Mouse (Mus musculus) embryo, embryonic 11 days (tissue): ENCODE results near the gene Crocc.

ENCODE experiments used
- DNase-seq: peaks from one replicate; pipeline ENCODE4 v3.0.0-alpha.2; 2015

Crocc gene

GRCm38 (mm10) chr4:140984544-140984943 is 75.8 kb downstream of the Crocc start:
- DNase-seq = no peak

GRCm38 (mm10) chr4:140983442-140983841 is 76.9 kb downstream of the Crocc start:
- no peak for DNase-seq

- no peak for DNase-seq
Measured at GRCm38 (mm10) chr4:140982808-140983207, 77.5 kb downstream of the Crocc start.

- no peak for DNase-seq
Measured at GRCm38 (mm10) chr4:140981605-140982004, 78.7 kb downstream of the Crocc start.

- no peak for DNase-seq
Measured at GRCm38 (mm10) chr4:140977886-140978692, 82.3 kb downstream of the Crocc start.

- DNase-seq = no peak
Measured at GRCm38 (mm10) chr4:140977278-140977677, 83.1 kb downstream of the Crocc start.

- DNase-seq = no peak
Measured at GRCm38 (mm10) chr4:140975356-140975755, 85.0 kb downstream of the Crocc start.

- DNase-seq = no peak
Measured at GRCm38 (mm10) chr4:140974408-140974807, 85.9 kb downstream of the Crocc start.

GRCm38 (mm10) chr4:140971691-140972090 is 88.7 kb downstream of the Crocc start:
- no peak for DNase-seq

- no peak for DNase-seq
Measured at GRCm38 (mm10) chr4:140967386-140968159, 92.8 kb downstream of the Crocc start.
